Mouse (Mus musculus) liver, embryonic 12.5 days (tissue): ENCODE measurements around the gene Plekha6. TPM values are rescaled to one million over a fixed set of nuclear protein-coding genes. Genes with fewer than 3 reads are reported as not detected.

Experiments used
- ATAC-seq: fragments of 200-750 bp; cut with Nextera tagmentation; 2 replicates; pipeline ENCODE4 v1.8.0; 2017; ENCODE audit warnings: moderate number of reproducible peaks, mild to moderate bottlenecking, moderate library complexity
- H3K27ac ChIP-seq: fragments of 300-500 bp; sonication (generic); 2 replicates; pipeline ENCODE4 v1.5.1; 2016; ENCODE audit warnings: mild to moderate bottlenecking
- H3K27me3 ChIP-seq: fragments of 300-500 bp; sonication (generic); replicated peaks from 2 replicates; pipeline ENCODE4 v1.6.1; 2016; ENCODE audit warnings: mild to moderate bottlenecking, moderate library complexity
- H3K36me3 ChIP-seq: fragments of 300-500 bp; sonication (generic); 2 replicates; pipeline ENCODE4 v1.6.1; 2016; ENCODE audit warnings: mild to moderate bottlenecking, moderate library complexity
- H3K4me1 ChIP-seq: fragments of 300-500 bp; sonication (generic); 2 replicates; pipeline ENCODE4 v1.6.1; 2016
- H3K4me2 ChIP-seq: fragments of 300-500 bp; sonication (generic); 2 replicates; pipeline ENCODE4 v1.6.1; 2016; ENCODE audit warnings: mild to moderate bottlenecking, moderate library complexity
- H3K4me3 ChIP-seq: fragments of 300-500 bp; sonication (generic); 2 replicates; pipeline ENCODE4 v1.5.1; 2016; ENCODE audit warnings: mild to moderate bottlenecking, moderate library complexity
- H3K9ac ChIP-seq: fragments of 300-500 bp; sonication (generic); 2 replicates; pipeline ENCODE4 v1.6.1; 2016; ENCODE audit warnings: mild to moderate bottlenecking, moderate library complexity
- H3K9me3 ChIP-seq: fragments of 300-500 bp; sonication (generic); replicated peaks from 2 replicates; pipeline ENCODE4 v1.6.1; 2016; ENCODE audit warnings: mild to moderate bottlenecking, moderate library complexity
- WGBS: fragments of 180-500 bp; shearing (Covaris S2); methylation state at CpG from one replicate; pipeline ENCODE4 v1.1.7; 2016; ENCODE audit not compliant: insufficient replicate concordance; 5-methylcytosine and 5-hydroxymethylcytosine counted together
- polyA plus RNA-seq: library from polyadenylated mRNA; unstranded; fragments of >200 nt; fragmentation: Nextera tagmentation; extraction: Ambion mirVana; gene quantifications from 2 replicates; pipeline ENCODE4 v1.2.1, GENCODE M21; 2016

Gene Plekha6
- 2.1 and 2.2 TPM in 2 replicates for polyA plus RNA-seq

GRCm38 (mm10) chr1:133163820-133164431 is at the start of gene Plekha6:
TSS of gene Plekha6 (plus strand) at chr1:133164210.
- no peak within 1 kb of the TSS for H3K27ac ChIP-seq
- H3K4me2 ChIP-seq: peak within 1 kb of the TSS; percentile 76
- H3K36me3 ChIP-seq: no peaks in the 10 kb centered on the region
- peaks cover 96% of the 10 kb centered on the region for H3K27me3 ChIP-seq
- H3K4me3 ChIP-seq: peak within 1 kb of the TSS; percentile 52
- ATAC-seq: no peak
- WGBS: under 1% methylated on average over 67 of the region's 68 CpGs
- H3K9me3 ChIP-seq: no peaks in the 10 kb centered on the region
- H3K4me1 ChIP-seq: peaks cover 22% of the 10 kb centered on the region
- H3K9ac ChIP-seq: peak within 1 kb of the TSS; percentile 17; the same call in 1 of the 2 replicates

DNA sequence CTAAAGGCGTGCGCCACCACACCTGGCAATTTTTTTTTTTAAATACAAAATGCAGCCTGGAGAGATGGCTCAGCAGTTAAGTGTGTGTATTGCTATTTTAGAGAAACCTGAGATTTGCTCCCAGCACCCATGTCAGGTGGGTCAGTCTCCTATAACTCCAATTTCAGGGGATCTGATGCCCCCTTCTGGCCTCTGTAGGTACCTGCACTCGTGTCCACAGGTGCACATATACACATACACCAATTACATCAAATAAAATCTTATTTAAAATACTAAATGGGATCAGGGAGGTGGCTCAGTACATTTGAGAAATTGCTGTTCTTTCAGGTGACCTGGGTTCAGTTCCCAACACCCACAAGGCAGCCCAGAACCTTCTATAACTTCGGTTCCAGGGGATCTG is 47.9 kb upstream of the Plekha6 start:
- Histone ChIP-seq H3K4me3 (no peak overlapping the region), H3K9me3 (no peaks in the 10 kb centered on the region), H3K9ac (no peak overlapping the region), H3K27me3 (no peaks in the 10 kb centered on the region), H3K27ac (no peak overlapping the region), H3K4me2 (no peak overlapping the region), H3K36me3 (no peaks in the 10 kb centered on the region), H3K4me1 (peaks cover 34% of the 10 kb centered on the region)
- no peak for ATAC-seq
- WGBS: 74% methylated on average over 4 of the region's 4 CpGs

DNA sequence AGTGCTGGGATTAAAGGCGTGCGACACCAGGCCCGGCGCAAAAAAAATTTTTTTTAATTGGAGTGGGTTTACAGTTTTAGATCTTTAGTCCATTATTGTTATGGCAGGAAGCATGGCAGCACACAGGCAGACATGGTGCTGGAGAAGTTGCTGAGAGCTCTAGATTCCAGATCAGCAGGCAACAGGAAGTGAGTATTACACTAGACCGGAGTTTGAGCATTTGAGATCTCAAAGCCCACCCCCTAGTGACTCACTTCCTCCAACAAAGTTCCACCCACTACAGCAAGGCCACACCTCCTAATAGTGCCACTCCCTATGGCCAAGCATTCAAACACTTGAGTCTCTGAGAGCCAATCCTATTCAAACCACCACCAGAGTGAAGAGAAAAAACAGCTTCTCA is 45.9 kb upstream of the Plekha6 start:
- 83% methylated on average over 5 of the region's 5 CpGs for WGBS
- H3K9ac ChIP-seq: no peak overlapping the region
- H3K27ac ChIP-seq: peak overlapping the region; percentile 84
- no peaks in the 10 kb centered on the region for H3K27me3 ChIP-seq
- no peak overlapping the region for H3K4me3 ChIP-seq
- H3K4me1 ChIP-seq: peaks cover 39% of the 10 kb centered on the region
- no peaks in the 10 kb centered on the region for H3K36me3 ChIP-seq
- H3K9me3 ChIP-seq: no peaks in the 10 kb centered on the region
- ATAC-seq: peak; percentile 67
- H3K4me2 ChIP-seq: peak overlapping the region; percentile 37

DNA sequence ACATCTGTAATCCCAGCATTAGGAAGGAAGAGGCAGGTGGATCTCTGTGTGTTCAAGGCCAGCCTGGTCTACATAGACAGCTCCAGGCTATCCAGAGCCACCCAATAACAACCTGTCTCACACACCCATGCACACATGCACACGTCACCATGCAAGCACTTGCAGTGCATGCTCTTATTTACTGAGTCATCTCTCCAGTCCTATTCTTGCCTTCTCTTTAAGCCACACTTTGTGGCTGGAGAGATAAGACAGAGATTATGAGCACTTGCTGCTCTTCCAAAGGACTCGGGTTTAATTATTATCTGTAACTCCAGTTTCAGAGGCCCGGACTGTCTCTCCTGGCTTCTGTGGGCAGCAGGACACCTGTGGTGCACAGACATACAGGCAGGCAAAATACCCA is 45.2 kb upstream of the Plekha6 start:
- peak overlapping the region; percentile 3; the same call in 1 of the 2 replicates for H3K9ac ChIP-seq
- H3K4me1 ChIP-seq: peaks cover 44% of the 10 kb centered on the region
- no peak overlapping the region for H3K4me3 ChIP-seq
- H3K9me3 ChIP-seq: no peaks in the 10 kb centered on the region
- no peaks in the 10 kb centered on the region for H3K36me3 ChIP-seq
- H3K27ac ChIP-seq: peak overlapping the region; percentile 84
- 13% methylated on average over 3 of the region's 3 CpGs for WGBS
- peak overlapping the region; percentile 37 for H3K4me2 ChIP-seq
- no peaks in the 10 kb centered on the region for H3K27me3 ChIP-seq
- peak; percentile 93 for ATAC-seq

GRCm38 (mm10) chr1:133119931-133120712 is 43.9 kb upstream of the Plekha6 start:
- 56% methylated on average over 7 of the region's 7 CpGs for WGBS
- no peak overlapping the region for H3K9ac ChIP-seq
- no peak for ATAC-seq

DNA sequence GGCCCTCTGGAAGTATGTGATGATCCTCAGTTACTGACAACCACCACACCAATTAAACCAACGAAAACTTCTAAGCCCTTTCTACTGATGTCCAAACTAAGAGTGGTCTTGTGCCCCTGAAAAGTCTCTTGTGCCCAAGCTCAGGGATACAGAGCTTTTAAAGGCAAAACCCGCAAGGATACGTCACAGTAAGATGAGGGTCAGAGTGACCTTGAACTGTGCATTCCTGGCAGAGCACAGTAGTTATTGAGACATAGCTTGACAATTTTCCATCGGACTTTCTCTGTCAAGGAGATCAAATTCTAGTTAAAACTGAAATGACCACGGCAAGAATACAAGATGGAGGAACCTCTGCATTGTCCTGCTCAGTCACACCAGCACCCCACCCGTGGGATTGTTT is 42.8 kb upstream of the Plekha6 start:
- H3K27ac ChIP-seq: no peak overlapping the region
- no peaks in the 10 kb centered on the region for H3K27me3 ChIP-seq
- peaks cover 49% of the 10 kb centered on the region for H3K4me1 ChIP-seq
- no peak for ATAC-seq
- no peak overlapping the region for H3K9ac ChIP-seq
- H3K9me3 ChIP-seq: no peaks in the 10 kb centered on the region
- no peak overlapping the region for H3K4me2 ChIP-seq
- no peak overlapping the region for H3K4me3 ChIP-seq
- no peaks in the 10 kb centered on the region for H3K36me3 ChIP-seq
- WGBS: 60% methylated on average over 6 of the region's 6 CpGs

More at GRCm38 (mm10) chr1:133119931-133120712, 43.9 kb upstream of the Plekha6 start:
- peaks cover 49% of the 10 kb centered on the region for H3K4me1 ChIP-seq
- H3K4me3 ChIP-seq: no peak overlapping the region
- no peak overlapping the region for H3K4me2 ChIP-seq
- 0 out of 2 replicates have a peak overlapping the region, but pooled peaks have one; percentile 22 for H3K27ac ChIP-seq
- no peaks in the 10 kb centered on the region for H3K27me3 ChIP-seq
- H3K9me3 ChIP-seq: no peaks in the 10 kb centered on the region
- no peaks in the 10 kb centered on the region for H3K36me3 ChIP-seq

DNA sequence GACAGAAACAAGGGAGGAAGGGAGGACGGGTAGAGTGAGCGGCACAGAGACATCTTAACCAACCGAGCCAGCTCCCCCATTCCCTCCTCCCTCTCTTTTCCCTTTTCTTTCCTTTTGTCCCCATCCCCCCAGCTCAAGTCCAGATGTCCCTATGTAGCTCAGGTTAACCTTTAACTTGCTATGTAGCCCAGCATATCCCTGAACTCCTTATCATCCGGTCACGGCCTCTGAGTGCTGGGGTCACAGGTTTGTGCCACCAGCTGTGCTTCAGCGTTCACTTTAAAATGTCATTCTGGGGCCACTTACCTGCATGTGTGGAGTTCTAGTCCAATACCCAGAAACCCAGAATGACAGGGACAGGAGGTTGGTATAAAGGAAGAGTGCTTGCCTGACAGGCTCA is 39.9 kb upstream of the Plekha6 start:
- H3K36me3 ChIP-seq: no peaks in the 10 kb centered on the region
- H3K9ac ChIP-seq: no peak overlapping the region
- H3K9me3 ChIP-seq: no peaks in the 10 kb centered on the region
- 75% methylated on average over 6 of the region's 6 CpGs for WGBS
- H3K4me3 ChIP-seq: no peak overlapping the region
- peak overlapping the region; percentile 56 for H3K27ac ChIP-seq
- no peaks in the 10 kb centered on the region for H3K27me3 ChIP-seq
- peak; percentile 42; the same call in 1 of the 2 replicates for ATAC-seq
- no peak overlapping the region for H3K4me2 ChIP-seq
- peaks cover 52% of the 10 kb centered on the region for H3K4me1 ChIP-seq

DNA sequence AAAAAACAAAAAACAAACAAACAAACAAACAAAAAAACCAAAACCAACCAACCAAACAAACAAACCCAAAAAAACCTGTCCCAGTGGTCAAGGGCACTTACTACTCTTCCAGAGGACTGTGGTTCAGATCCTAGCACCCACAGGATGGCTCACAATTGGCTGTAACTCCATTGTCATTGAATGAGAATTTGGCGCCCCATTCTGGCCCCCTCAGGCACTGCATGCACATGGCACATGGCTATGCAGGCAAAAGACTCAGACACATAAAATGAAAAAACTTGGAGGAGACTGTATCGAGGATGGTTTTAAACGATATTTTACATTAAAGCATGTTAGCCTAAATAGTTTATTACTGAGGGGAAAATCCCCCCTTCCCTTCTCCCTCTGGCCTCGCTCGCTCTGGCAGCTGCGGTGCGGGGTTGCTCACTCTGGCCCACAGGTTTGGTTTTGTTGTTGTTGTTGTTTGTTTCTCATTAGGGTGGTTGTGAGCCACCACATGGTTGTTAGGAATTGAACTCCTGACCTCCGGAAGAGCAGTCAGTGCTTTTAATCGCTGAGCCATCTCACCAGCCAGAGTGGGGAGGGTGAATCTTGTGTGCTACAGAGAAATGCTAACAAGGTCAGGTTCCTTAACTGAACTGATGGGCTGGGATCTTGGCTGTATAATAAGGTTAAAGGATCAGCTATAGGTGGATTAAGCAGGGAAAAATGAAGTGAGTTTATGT is 38.2 kb upstream of the Plekha6 start:
- no peak for ATAC-seq
- WGBS: 78% methylated on average over 9 of the region's 9 CpGs
- Histone ChIP-seq H3K4me3 (no peak overlapping the region), H3K36me3 (no peaks in the 10 kb centered on the region), H3K4me2 (no peak overlapping the region), H3K9ac (no peak overlapping the region), H3K9me3 (no peaks in the 10 kb centered on the region), H3K27ac (no peak overlapping the region), H3K27me3 (no peaks in the 10 kb centered on the region), H3K4me1 (peaks cover 51% of the 10 kb centered on the region)

GRCm38 (mm10) chr1:133126365-133126740 is 37.7 kb upstream of the Plekha6 start:
- Histone ChIP-seq H3K36me3 (no peaks in the 10 kb centered on the region), H3K9me3 (no peaks in the 10 kb centered on the region), H3K4me3 (no peak overlapping the region), H3K4me2 (no peak overlapping the region), H3K9ac (no peak overlapping the region), H3K4me1 (peaks cover 46% of the 10 kb centered on the region), H3K27me3 (no peaks in the 10 kb centered on the region), H3K27ac (no peak overlapping the region)
- ATAC-seq: no peak
- WGBS: 77% methylated on average over 4 of the region's 4 CpGs

DNA sequence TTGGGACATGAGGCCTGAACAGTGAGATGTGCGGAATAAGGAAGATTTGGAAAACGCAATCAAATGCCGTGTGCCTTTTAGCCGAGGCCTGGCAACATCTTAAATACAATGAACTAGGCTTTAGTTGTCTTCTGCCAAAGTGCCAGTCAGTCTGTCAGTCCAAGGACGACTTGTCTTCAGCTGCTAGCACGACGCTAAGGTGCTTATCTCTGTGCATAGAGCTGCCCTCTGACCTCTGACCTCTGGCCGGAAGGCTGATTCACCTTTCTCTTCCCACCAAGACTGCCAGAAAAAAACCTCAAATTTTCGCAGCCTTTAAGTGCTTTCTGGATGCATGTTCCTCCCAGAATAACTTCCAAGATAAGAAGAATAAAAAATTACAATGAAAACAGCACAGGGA is 36.7 kb upstream of the Plekha6 start:
- Histone ChIP-seq H3K9me3 (no peaks in the 10 kb centered on the region), H3K4me2 (no peak overlapping the region), H3K27ac (no peak overlapping the region), H3K36me3 (peaks cover 4% of the 10 kb centered on the region), H3K4me1 (peaks cover 44% of the 10 kb centered on the region), H3K9ac (no peak overlapping the region), H3K4me3 (no peak overlapping the region), H3K27me3 (no peaks in the 10 kb centered on the region)
- 50% methylated on average over 9 of the region's 9 CpGs for WGBS
- ATAC-seq: no peak

DNA sequence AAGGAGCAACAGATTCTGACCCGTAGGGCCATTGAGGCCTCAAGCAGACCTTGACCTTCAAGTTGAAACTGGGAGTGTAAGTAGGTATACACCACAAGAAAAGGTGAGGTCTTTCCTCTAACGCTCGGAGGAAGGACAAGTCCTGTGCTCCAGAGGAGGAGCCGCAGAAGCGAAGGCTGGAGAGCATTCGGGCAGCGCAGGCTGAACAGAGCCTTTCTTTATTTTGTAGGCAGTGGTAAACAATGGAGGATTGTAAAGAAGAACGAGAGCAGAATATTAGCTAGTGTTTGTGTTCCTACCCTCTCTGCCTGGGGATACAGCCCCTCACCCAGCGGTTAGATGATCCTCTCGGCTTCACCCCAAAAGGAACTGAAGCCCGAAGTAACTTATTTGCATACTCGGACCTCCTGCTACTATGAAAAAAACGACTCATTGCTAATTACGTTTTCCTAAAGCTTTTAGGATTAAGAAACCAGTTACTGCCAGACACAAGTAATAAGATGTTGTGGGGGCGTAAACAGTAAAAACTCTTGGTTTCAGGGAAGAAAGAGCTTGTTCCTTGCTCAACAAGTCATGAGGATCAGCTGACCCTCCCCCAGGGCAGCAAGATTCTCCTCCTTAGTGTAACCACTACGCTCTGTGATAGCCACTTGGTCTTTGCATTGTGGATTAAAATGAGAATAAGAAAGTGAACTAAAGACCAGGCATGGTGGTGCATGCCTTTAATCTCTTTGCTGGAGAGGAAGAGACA is 34.4 kb upstream of the Plekha6 start:
- peaks cover 27% of the 10 kb centered on the region for H3K36me3 ChIP-seq
- ATAC-seq: no peak
- H3K9ac ChIP-seq: peak overlapping the region; percentile 99
- peak overlapping the region; percentile 99 for H3K27ac ChIP-seq
- no peaks in the 10 kb centered on the region for H3K27me3 ChIP-seq
- peaks cover 36% of the 10 kb centered on the region for H3K4me1 ChIP-seq
- peak overlapping the region; percentile 100 for H3K4me3 ChIP-seq
- 22% methylated on average over 16 of the region's 16 CpGs for WGBS
- peak overlapping the region; percentile 81 for H3K4me2 ChIP-seq
- H3K9me3 ChIP-seq: no peaks in the 10 kb centered on the region
